Mouse (Mus musculus): ENCODE results near the gene Hoxa1. TPM values are rescaled to one million over a fixed set of nuclear protein-coding genes. Genes with fewer than 3 reads are reported as not detected.
A peak's percentile ranks its signal among the peaks of the same experiment; 100 is the strongest.

The Hoxa1 gene
- under 1 TPM; 0.13 to 0.22 TPM for total RNA-seq (2021)
- long read RNA-seq, experiment 1, result 0 reads
- long read RNA-seq, experiment 2, result 0 reads

DNA sequence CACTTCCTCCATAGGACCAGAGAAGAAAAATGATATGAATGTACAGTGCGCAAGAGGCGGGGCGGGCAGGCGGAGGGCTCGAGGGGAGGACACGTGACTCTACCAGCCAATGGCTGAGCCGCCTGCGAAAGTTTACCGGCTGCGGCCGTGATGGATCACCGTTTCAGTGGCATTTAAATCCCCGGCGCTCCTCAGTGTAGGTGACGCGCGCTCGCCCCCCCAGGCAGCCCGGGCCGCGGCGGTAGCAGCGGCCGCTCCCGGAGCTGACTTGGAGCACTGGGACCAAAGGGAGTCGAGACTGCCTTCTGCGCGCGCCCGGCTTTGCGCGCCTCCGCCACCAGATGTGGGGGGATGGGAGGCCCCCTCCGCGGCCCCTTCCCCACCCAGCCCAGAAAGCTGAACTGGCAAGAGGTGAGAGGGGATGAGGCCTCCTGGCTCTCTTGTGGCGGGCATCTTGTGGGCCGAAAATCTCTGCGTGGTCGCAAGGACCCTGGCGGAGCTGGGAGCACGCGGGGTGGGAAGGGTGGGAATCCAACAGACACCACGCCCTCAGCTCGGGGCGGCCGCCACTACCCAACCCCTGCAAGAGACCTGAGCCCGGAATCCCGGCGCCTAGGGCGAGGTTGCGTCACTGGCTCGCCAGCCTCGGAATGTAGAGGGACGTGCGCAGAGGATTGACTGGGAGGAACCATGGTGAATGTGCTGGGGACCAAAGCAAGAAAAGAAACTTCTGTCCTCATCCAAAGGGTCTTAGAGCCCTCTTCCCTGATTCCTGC, at the start of gene Hoxa1:
Gene Hoxa1, minus strand, starts transcription at position 42 of the 776 bp plus-strand sequence.
- TF ChIP-seq CTCF (IDR thresholded peaks at IDR 0.05), result no peak
- intact Hi-C loops (cut with DNase I), result loop anchor here (5.0 kb wide), 1 partner anchor 146 kb away; the partner anchor contains the start of gene Skap2
- Histone ChIP-seq H3K27ac (peak within 1 kb of the TSS; percentile 90), H3K4me3 (peak within 1 kb of the TSS; percentile 88)
- DNase-seq, result peak; percentile 84

DNA sequence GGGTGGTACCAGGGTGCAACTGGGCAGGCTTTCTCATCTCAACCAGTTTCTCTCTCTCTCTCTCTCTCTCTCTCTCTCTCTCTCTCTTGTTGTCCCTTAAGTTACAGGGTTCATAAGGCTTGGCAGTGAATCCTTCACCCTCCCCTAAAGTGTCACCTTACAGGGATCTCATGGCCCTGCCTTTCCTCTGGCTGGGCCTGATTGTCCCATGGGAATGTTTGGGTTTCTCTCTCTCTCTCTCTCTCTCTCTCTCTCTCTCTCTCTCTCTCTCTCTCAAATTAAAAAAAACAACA, 49.5 kb upstream of the Hoxa1 start:
- H3K27ac ChIP-seq, result no peak overlapping the region; the same call in 1 of the 2 replicates
- no peak overlapping the region for H3K4me3 ChIP-seq
- DNase-seq, result no peak
- no peak for TF ChIP-seq CTCF (IDR thresholded peaks at IDR 0.05)
- intact Hi-C loops (cut with DNase I), result no loop called here

DNA sequence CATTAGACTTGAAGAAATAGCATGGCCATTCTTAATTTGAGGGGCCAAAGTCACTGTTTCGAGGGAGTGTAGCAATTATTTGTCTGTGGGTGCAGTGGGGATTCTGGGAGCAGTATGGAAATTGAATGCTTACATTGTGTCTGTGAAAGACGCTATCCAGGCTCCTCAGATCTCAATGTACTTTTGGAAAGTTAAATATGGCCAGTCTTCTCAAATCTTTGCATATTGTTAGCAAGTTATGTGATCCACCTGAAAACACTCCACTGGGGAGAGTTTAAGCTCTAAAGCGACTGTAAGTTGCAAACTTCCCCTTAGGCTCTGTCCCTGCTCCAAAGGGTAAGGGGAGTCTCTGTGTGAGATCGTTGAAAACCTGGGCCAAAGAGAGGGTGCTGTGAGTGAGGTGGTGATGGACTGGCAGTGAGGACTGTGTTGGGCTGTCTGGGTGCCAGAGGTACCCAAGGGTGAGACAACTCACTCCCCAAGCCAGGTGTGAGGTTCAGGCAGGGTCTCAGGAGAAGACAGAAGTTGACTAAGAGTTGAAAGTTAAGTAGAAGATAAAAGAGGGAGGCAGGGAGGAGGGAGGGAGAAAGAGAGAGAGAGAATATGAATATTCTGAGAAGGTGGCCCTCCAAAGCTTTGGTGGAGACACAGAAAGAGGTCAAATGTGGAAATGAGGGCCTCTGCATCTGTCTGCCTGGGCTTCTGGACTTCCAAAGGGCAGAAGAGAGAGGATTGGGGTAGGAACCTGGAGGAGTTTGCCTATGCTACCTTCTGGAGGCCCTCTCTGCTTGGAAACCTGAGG, 49.0 kb upstream of the Hoxa1 start:
- intact Hi-C loops (cut with DNase I), result no loop called here
- no peak for TF ChIP-seq CTCF (IDR thresholded peaks at IDR 0.05)
- no peak for DNase-seq
- Histone ChIP-seq H3K27ac (no peak overlapping the region; the same call in 1 of the 2 replicates), H3K4me3 (no peak overlapping the region)

DNA sequence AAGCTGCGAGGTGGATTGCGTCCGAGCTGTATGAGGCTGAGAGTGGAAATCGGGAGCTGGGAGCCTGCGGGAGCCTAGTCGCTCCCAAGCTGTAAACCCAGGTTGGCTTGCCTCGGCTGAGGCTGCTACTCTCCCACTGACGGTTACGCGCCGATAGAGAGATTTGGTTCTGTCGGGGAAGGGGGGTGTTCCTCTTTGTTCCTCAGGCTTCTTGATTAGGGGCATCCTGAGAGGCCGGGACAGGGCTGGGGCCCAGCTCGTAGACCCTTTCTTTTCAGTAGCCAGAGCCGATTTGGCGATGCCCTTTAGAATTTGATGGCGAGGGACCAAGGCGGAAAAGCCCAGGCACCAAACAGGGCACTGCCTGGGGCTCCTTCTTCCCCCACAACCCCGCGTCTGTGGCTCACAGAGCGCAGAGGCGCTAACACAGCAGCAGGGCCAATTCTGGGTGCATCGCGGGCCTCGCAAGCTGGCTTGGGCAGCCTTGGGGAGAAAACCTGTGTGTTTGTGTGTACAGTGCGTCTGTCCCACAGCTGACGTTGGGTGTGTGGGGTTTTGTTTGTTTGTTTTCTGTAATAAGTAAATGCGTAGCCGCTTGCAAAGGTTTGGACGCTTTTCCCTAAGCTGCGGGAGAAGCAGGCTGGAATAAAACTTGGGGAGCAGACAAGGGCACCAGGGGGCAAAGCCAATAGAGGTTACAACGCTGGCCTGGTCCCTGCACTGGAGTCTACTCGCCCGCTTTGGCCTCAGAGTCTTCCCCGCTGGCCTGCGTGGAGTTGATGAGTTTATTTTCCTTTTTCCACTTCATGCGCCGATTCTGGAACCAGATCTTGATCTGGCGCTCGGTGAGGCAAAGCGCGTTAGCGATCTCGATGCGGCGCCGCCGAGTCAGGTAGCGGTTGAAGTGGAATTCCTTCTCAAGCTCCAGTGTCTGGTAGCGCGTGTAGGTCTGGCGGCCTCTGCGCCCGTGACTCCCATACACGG, 47.8 kb upstream of the Hoxa1 start:
- no peak overlapping the region for H3K27ac ChIP-seq
- TF ChIP-seq CTCF (IDR thresholded peaks at IDR 0.05), result no peak
- intact Hi-C loops (cut with DNase I), result loop anchor here (2.0 kb wide), 1 partner anchor 205 kb away; no protein-coding TSS in a partner anchor
- H3K4me3 ChIP-seq, result no peak overlapping the region
- peak; percentile 16 for DNase-seq

GRCm38 (mm10) chr6:52205221-52205620, 47.1 kb upstream of the Hoxa1 start:
- Histone ChIP-seq H3K4me3 (no peak overlapping the region), H3K27ac (peak overlapping the region; percentile 32; the same call in 1 of the 2 replicates)
- DNase-seq, result peak; percentile 15
- TF ChIP-seq CTCF (IDR thresholded peaks at IDR 0.05), result no peak
- intact Hi-C loops (cut with DNase I), result loop anchor here (2.0 kb wide), 1 partner anchor 204 kb away; no protein-coding TSS in a partner anchor

- TF ChIP-seq CTCF (IDR thresholded peaks at IDR 0.05), result peak; percentile 96
- peak within 1 kb of the TSS; percentile 79 for H3K4me3 ChIP-seq
- peak within 1 kb of the TSS; percentile 82 for H3K27ac ChIP-seq
- intact Hi-C loops (cut with DNase I), result loop anchor here (1.0 to 2.0 kb wide), 2 partner anchors 203 to 328 kb away; no protein-coding TSS in a partner anchor
- peak; percentile 87 for DNase-seq
These were observed 46.1 kb upstream of the Hoxa1 start, which contains the start of gene Hoxa5 for GRCm38 (mm10) chr6:52204050-52204752. TSS of gene Hoxa5 (minus strand) at chr6:52204587.

DNA sequence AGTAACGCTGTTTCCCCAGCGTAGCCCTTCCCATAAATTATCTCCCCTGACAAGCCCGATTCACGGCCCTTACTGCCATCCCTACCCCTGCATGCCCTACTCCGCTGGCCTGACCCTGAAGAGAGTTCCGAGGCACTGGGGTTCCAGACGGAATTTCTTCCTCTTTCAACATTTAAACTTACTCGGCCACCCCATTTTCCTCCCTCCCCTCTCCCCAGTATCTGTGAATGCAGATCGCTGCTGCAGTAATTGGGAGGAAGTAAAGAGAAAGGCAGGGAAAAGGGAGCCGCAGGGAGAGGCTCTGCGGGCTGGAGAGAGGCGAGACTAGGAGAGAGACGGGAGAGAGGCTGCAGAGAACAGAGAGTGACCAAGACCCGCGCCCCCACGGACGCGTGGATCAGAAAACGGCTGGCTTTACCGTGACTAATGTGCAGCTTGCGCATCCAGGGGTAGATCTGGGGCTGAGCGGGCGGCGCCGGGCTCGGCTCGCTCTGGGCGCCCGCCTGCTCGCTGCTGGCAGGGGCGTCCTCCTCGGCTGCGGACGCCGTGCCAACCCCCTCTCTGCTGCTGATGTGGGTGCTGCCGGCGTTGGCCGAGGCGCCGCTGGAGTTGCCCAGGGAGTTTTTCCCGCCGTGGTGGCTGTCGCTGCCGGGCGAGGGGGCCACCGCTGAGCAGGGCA, 45.4 kb upstream of the Hoxa1 start:
- peak overlapping the region; percentile 82 for H3K27ac ChIP-seq
- no peak for TF ChIP-seq CTCF (IDR thresholded peaks at IDR 0.05)
- peak overlapping the region; percentile 79 for H3K4me3 ChIP-seq
- intact Hi-C loops (cut with DNase I), result loop anchor here (1.0 to 2.0 kb wide), 2 partner anchors 203 to 327 kb away; no protein-coding TSS in a partner anchor
- peak; percentile 73 for DNase-seq

DNA sequence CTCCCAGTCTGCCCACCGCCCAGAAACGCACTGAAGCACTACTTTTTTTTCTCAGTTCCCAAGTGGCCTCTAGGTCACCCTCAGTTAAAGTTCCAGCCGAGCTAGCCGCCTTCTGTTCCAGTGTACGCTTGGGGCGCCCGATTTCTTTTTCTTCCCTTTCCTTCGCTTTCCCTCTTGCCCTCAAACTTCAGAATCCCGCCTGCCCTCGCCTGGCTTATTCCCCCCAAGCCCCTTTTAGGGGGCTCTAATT, 44.9 kb upstream of the Hoxa1 start:
- peak; percentile 16 for DNase-seq
- no peak for TF ChIP-seq CTCF (IDR thresholded peaks at IDR 0.05)
- intact Hi-C loops (cut with DNase I), result no loop called here
- H3K27ac ChIP-seq, result peak overlapping the region; percentile 82
- H3K4me3 ChIP-seq, result peak overlapping the region; percentile 79

DNA sequence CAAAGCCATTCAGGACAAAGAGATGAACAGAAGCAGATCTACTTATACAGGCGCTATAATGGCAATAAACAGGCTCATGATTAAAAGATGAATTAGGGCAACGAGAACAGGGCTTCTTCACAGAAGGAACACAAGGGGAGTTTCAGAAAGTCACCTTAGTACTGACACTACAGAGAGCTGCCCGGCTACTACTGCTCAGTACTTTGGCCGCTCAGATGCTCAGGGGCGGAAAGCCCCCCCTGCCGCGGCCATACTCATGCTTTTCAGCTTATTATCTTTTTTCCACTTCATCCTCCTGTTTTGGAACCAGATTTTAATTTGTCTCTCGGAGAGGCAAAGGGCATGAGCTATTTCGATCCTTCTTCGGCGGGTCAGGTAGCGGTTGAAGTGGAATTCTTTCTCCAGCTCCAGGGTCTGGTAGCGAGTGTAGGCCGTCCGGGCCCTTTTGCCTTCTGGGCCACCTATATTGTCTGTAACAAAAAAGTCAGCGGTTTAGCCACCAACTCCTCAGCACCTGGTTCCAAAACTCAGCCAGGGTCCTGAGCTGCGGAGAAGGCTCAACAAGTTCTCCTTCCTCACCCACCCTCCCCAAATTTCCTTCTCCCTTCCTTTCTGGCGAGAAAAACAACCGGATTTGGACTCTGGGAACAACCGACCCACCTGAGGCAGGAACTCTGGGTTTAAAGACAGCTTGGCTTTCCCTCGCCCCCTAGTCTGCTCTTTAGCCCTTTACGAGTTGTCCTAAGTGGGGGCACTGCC, 44.4 kb upstream of the Hoxa1 start:
- DNase-seq, result no peak
- H3K27ac ChIP-seq, result peak overlapping the region; percentile 82
- intact Hi-C loops (cut with DNase I), result no loop called here
- H3K4me3 ChIP-seq, result peak overlapping the region; percentile 79
- no peak for TF ChIP-seq CTCF (IDR thresholded peaks at IDR 0.05)

DNA sequence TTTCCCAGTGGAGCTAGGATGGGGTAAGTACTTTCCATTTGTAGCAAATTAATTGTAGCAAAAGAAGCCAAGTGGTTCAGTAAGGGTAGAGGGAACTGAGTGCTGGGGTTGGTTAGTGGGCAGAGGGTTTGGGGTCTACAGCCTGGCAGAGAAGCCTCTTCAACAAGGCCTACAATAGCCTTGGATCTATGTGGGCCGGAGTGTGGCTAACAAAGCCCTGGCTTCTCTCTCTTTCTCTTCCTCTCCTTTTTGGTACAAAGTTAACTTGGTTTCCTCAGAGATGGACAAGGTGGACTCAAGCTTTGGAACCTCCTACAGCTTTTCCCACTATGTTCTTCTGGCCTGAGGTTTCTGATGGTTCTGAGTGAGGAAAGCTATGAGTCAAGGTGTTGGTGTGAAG, 43.2 kb upstream of the Hoxa1 start:
- no peak for DNase-seq
- TF ChIP-seq CTCF (IDR thresholded peaks at IDR 0.05), result no peak
- no peak overlapping the region for H3K4me3 ChIP-seq
- H3K27ac ChIP-seq, result no peak overlapping the region
- intact Hi-C loops (cut with DNase I), result no loop called here

All from gastrocnemius, adult 2 months (tissue).